Mouse (Mus musculus): ENCODE measurements at regions not wholly inside any gene's neighbourhood (a gene's known extent, or its start where the extent isn't known, plus 50 kb on each side); places are given as distances from the start of the nearest gene placed in this dataset.

DNA sequence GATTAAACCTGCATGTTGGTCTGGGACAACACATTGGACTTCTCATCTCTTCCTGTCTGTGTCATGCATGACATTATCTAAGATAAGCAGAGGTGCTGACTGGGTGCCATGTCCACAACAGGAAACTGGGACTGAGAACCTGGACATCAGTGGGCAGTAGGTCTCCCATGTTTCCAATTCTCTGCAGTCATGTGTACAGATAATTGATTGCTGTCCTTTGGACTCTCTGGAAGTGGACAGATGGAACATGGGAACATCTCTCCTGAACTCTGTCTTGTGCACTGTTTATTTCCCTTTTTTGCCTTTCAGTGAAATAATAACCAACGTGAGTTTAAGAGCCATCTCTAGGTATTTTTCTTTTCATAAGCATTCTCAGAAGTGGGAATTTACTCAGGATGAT, 69.5 kb downstream of the Cyp2d40 start:
- H3K27me3 ChIP-seq (replicated peaks; ENCODE audit: control insufficient read depth, insufficient read depth, low read length), result no peaks in the 10 kb centered on the region
- H3K4me1 ChIP-seq (replicated peaks; ENCODE audit: control insufficient read depth, insufficient read depth, low read length), result 0 out of 2 replicates have a peak, but pooled peaks cover 3% of the 10 kb centered on the region
- H3K9me3 ChIP-seq (ENCODE audit: control insufficient read depth), result no peaks in the 10 kb centered on the region
- no peak overlapping the region for H3K27ac ChIP-seq (ENCODE audit: low read depth, low read length)
- no peak overlapping the region for H3K4me3 ChIP-seq (ENCODE audit: low read depth, low read length)
- no peak overlapping the region for H3K4me2 ChIP-seq (replicated peaks; ENCODE audit: low read depth)
- no peak for TF ChIP-seq CTCF (IDR thresholded peaks at IDR 0.05; ENCODE audit: low read depth)
- no peak for ATAC-seq
- 59% methylated on average over 1 of the region's 1 CpGs for WGBS
- H3K36me3 ChIP-seq (ENCODE audit: control insufficient read depth, insufficient read depth), result no peaks in the 10 kb centered on the region
- no peak overlapping the region for H3K9ac ChIP-seq (ENCODE audit: low read depth, low read length)

- peak; percentile 57 for ATAC-seq
- no peaks in the 10 kb centered on the region for H3K9me3 ChIP-seq (ENCODE audit: control insufficient read depth)
- no peak overlapping the region for H3K4me2 ChIP-seq (replicated peaks; ENCODE audit: low read depth)
- H3K36me3 ChIP-seq (ENCODE audit: control insufficient read depth, insufficient read depth), result no peaks in the 10 kb centered on the region
- 0 out of 2 replicates have a peak, but pooled peaks cover 3% of the 10 kb centered on the region for H3K4me1 ChIP-seq (replicated peaks; ENCODE audit: control insufficient read depth, insufficient read depth, low read length)
- TF ChIP-seq CTCF (IDR thresholded peaks at IDR 0.05; ENCODE audit: low read depth), result no peak
- H3K27me3 ChIP-seq (replicated peaks; ENCODE audit: control insufficient read depth, insufficient read depth, low read length), result no peaks in the 10 kb centered on the region
- H3K27ac ChIP-seq (ENCODE audit: low read depth, low read length), result no peak overlapping the region
- no peak overlapping the region for H3K9ac ChIP-seq (ENCODE audit: low read depth, low read length)
- 39% methylated on average over 4 of the region's 4 CpGs for WGBS
- no peak overlapping the region for H3K4me3 ChIP-seq (ENCODE audit: low read depth, low read length)
Measured at GRCm38 (mm10) chr15:82692955-82693354, 71.0 kb downstream of the Cyp2d40 start.

Measured in intestine, postnatal 0 days (tissue).